Mouse (Mus musculus): ENCODE measurements around the gene Plxnb1. TPM values are rescaled to one million over a fixed set of nuclear protein-coding genes. Genes with fewer than 3 reads are reported as not detected.

Plxnb1 gene
- polyA plus RNA-seq (2014; fragmentation: Illumina TruSeq; extraction: RNeasy Lipid Tissue Mini Kit (QIAGEN cat#74804); ENCODE audit: low read depth, low replicate concordance), result 10.7 TPM

DNA sequence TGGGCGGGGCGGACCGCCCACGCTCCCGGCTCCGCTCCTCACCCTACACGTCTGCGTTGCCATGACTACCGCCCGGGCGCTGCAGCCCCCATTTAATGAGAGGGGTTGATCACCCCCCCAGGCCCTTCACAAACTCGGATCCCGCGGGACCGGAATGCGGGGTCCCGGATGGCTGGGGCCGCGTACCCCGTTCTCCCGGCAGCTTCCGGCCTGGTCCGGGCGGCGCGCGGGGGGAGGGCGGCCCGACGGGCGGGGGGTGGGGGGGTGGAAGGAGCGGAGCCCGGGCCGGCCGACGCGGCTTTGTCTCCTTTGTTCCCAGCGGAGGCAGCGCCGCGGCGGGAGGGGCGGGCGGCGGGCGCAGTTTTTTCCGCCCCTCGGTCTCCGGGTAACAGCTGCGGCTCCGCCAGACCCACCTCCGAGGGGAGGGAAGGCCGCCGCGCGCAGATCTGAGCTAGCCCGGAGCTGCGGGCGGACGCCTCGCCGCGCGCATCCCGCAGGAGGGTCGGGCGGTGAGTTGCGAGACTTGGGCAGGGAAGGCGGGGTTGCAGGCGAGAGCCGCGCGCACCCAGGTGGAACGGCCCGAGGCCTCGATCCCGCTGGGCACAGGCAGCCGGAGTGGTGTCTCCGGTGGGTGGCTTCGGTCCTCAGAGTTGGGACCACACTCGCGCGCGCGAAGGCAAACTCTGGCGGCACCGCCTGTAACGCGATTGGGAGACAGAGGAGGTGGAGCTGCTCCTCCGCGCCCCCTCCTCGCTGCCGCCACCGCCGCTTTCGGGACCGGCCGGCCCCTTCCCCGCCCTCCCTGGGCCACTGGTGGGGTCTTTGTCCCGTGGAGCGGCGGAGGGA is at the start of gene Plxnb1:
Gene Plxnb1, plus strand, starts transcription at position 253 of the 846 bp plus-strand sequence.

DNA sequence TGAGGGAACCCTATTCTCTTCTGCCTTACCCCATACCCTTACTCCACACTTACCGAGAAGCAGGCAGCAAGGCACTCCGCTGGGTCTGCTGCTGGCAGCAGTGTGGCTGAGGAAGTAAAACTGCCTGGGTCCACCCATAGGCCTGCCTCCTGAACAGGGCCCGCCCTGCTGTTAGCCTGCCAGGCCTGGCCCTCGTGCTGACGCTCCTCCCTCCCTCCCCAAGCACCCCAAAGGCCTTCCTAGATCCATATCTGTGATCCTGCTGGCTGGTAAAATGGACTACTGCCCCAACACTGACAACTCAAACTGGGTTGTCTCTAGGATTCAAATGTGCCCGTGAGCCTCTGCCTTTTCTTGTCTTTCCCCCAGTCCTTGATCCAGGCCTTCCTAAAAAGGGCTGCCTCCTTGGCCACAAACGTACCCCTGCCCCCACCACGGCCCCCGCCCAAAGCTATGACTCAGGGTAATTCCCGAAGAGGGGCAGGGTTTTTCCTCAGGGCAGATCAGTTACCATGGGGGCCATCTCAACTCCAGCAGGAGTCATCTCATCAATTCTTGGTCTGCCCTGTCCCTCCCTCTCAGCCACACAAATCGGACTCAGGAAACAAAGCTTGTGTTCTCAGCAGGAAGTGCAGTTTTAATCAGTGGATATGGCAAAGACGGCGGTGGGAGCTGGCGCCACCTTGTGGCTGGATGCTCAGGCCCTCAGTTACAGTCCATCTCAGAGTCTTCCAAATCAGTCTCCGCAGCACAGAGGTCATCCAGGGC is 35.9 kb upstream of the Plxnb1 start, which contains the start of gene Trex1:
Gene Trex1, minus strand, starts transcription at position 599 of the 768 bp plus-strand sequence.

GRCm38 (mm10) chr9:109073661-109074573 is 21.3 kb upstream of the Plxnb1 start, which contains the start of gene Atrip:
TSS of gene Atrip (minus strand) at chr9:109074124.

GRCm38 (mm10) chr9:109082124-109082800 is 12.9 kb upstream of the Plxnb1 start, which contains the start of the genes Ccdc51 and Tma7:
TSS of gene Ccdc51 (plus strand) at chr9:109082493.
TSS of gene Tma7 (minus strand) at chr9:109082587.

GRCm38 (mm10) chr9:109161941-109162340 is 66.8 kb downstream of the Plxnb1 start, which contains the start of gene Fbxw21:
TSS of gene Fbxw21 (minus strand) at chr9:109162041.

Other genes with a start within 250 kb of the Plxnb1 start
- gene Slc26a6, start 242.1 kb upstream of the Plxnb1 start, polyA plus RNA-seq (2014; fragmentation: Illumina TruSeq; extraction: RNeasy Lipid Tissue Mini Kit (QIAGEN cat#74804); ENCODE audit: low read depth, low replicate concordance), result 7.9 TPM
- gene Tmem89, start 180.8 kb upstream of the Plxnb1 start, polyA plus RNA-seq (2014; fragmentation: Illumina TruSeq; extraction: RNeasy Lipid Tissue Mini Kit (QIAGEN cat#74804); ENCODE audit: low read depth, low replicate concordance), result 3.0 TPM
- gene Uqcrc1, start 158.8 kb upstream of the Plxnb1 start, polyA plus RNA-seq (2014; fragmentation: Illumina TruSeq; extraction: RNeasy Lipid Tissue Mini Kit (QIAGEN cat#74804); ENCODE audit: low read depth, low replicate concordance), result 159 TPM
- 15.2 TPM for gene Col7a1, start 141.8 kb upstream of the Plxnb1 start, polyA plus RNA-seq (2014; fragmentation: Illumina TruSeq; extraction: RNeasy Lipid Tissue Mini Kit (QIAGEN cat#74804); ENCODE audit: low read depth, low replicate concordance)
- 1.5 TPM for gene Ucn2, start 109.4 kb upstream of the Plxnb1 start, polyA plus RNA-seq (2014; fragmentation: Illumina TruSeq; extraction: RNeasy Lipid Tissue Mini Kit (QIAGEN cat#74804); ENCODE audit: low read depth, low replicate concordance)
- gene Pfkfb4, start 103.6 kb upstream of the Plxnb1 start, polyA plus RNA-seq (2014; fragmentation: Illumina TruSeq; extraction: RNeasy Lipid Tissue Mini Kit (QIAGEN cat#74804); ENCODE audit: low read depth, low replicate concordance), result 23.7 TPM
- 103 TPM for gene Shisa5, start 56.8 kb upstream of the Plxnb1 start, polyA plus RNA-seq (2014; fragmentation: Illumina TruSeq; extraction: RNeasy Lipid Tissue Mini Kit (QIAGEN cat#74804); ENCODE audit: low read depth, low replicate concordance)
- gene Trex1, start 35.7 kb upstream of the Plxnb1 start, polyA plus RNA-seq (2014; fragmentation: Illumina TruSeq; extraction: RNeasy Lipid Tissue Mini Kit (QIAGEN cat#74804); ENCODE audit: low read depth, low replicate concordance), result 17.6 TPM
- 10.4 TPM for gene Atrip, start 21.3 kb upstream of the Plxnb1 start, polyA plus RNA-seq (2014; fragmentation: Illumina TruSeq; extraction: RNeasy Lipid Tissue Mini Kit (QIAGEN cat#74804); ENCODE audit: low read depth, low replicate concordance)
- gene Ccdc51, start 12.9 kb upstream of the Plxnb1 start, polyA plus RNA-seq (2014; fragmentation: Illumina TruSeq; extraction: RNeasy Lipid Tissue Mini Kit (QIAGEN cat#74804); ENCODE audit: low read depth, low replicate concordance), result 7.0 TPM
- gene Tma7, start 12.8 kb upstream of the Plxnb1 start, polyA plus RNA-seq (2014; fragmentation: Illumina TruSeq; extraction: RNeasy Lipid Tissue Mini Kit (QIAGEN cat#74804); ENCODE audit: low read depth, low replicate concordance), result 214 TPM
- not detected for gene Fbxw21, start 66.7 kb downstream of the Plxnb1 start, polyA plus RNA-seq (2014; fragmentation: Illumina TruSeq; extraction: RNeasy Lipid Tissue Mini Kit (QIAGEN cat#74804); ENCODE audit: low read depth, low replicate concordance)
- not detected for gene Fbxw13, start 100.6 kb downstream of the Plxnb1 start, polyA plus RNA-seq (2014; fragmentation: Illumina TruSeq; extraction: RNeasy Lipid Tissue Mini Kit (QIAGEN cat#74804); ENCODE audit: low read depth, low replicate concordance)
- not detected for gene Fbxw20, start 139.4 kb downstream of the Plxnb1 start, polyA plus RNA-seq (2014; fragmentation: Illumina TruSeq; extraction: RNeasy Lipid Tissue Mini Kit (QIAGEN cat#74804); ENCODE audit: low read depth, low replicate concordance)
- not detected for gene Fbxw14, start 192.3 kb downstream of the Plxnb1 start, polyA plus RNA-seq (2014; fragmentation: Illumina TruSeq; extraction: RNeasy Lipid Tissue Mini Kit (QIAGEN cat#74804); ENCODE audit: low read depth, low replicate concordance)
- not detected for gene Fbxw28, start 244.3 kb downstream of the Plxnb1 start, polyA plus RNA-seq (2014; fragmentation: Illumina TruSeq; extraction: RNeasy Lipid Tissue Mini Kit (QIAGEN cat#74804); ENCODE audit: low read depth, low replicate concordance)